Mouse (Mus musculus): ENCODE data around the gene Ptpro.

DNA sequence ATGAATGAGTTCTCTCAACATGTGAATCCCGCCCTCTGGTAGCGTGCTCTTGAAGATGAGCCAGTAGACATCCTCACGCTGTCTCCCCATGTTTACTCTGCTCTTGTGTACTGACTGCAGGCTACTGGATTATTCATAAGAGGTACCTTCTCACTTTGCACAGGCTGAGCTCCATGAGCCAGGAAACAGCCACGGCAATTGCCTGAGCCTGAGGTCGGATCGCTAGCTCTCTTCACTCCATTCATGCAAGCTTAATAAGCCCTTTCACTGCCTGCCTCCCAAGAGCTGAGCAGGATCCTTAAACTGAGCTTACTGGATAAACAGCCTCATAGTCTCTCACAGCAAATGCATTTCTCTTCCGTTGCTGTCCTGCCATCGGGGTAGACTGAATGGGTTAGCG, 220.0 kb downstream of the Ptpro start:
- TF ChIP-seq CTCF (IDR thresholded peaks at IDR 0.05; ENCODE audit: control insufficient read depth, insufficient read depth, low read length): no peak
- TF ChIP-seq POLR2A (IDR thresholded peaks at IDR 0.05; ENCODE audit: borderline replicate concordance, control insufficient read depth, low read depth, low read length): no peak
